Mouse (Mus musculus) granulocyte monocyte progenitor cell, adult 5-6 weeks (primary cell): Measurements from ENCODE around the gene Prdm15. TPM values are rescaled to one million over a fixed set of nuclear protein-coding genes. Genes with fewer than 3 reads are reported as not detected.
A peak's percentile ranks its signal among the peaks of the same experiment; 100 is the strongest.

ENCODE experiments used
- ATAC-seq: replicated peaks from 2 replicates; pipeline ENCODE4 v1.8.0; 2016; ENCODE audit warnings: mild to moderate bottlenecking, moderate TSS enrichment, inconsistent platforms; ENCODE audit not compliant: poor library complexity, severe bottlenecking
- total RNA-seq, 2 experiments: library from RNA; stranded (forward) in 1 of 2; stranded (reverse) in 1 of 2; fragments of 200-712, 200-1000 nt in 1 of 2; fragments of >200 nt in 1 of 2; fragmentation: Nextera tagmentation in 1 of 2; gene quantifications; 2 replicates each; pipeline ENCODE4 v1.2.3; 2014 to 2017

Prdm15 gene
- total RNA-seq (2014; fragmentation: Nextera tagmentation) (29.2 TPM in 2 replicates), total RNA-seq (2017) (15.0 and 17.3 TPM in 2 replicates)

GRCm38 (mm10) chr16:97851741-97852319, at the start of gene Prdm15:
Gene Prdm15 (minus strand): TSS chr16:97851850.
- ATAC-seq: peak; percentile 45

- no peak for ATAC-seq
Measured at GRCm38 (mm10) chr16:97897346-97898024, 45.8 kb upstream of the Prdm15 start.

- no peak for ATAC-seq
Measured at GRCm38 (mm10) chr16:97887762-97888161, 36.1 kb upstream of the Prdm15 start.

GRCm38 (mm10) chr16:97883696-97884095, 32.0 kb upstream of the Prdm15 start:
- no peak for ATAC-seq

- no peak for ATAC-seq
Measured at GRCm38 (mm10) chr16:97882891-97883290, 31.2 kb upstream of the Prdm15 start.

GRCm38 (mm10) chr16:97879134-97879533, 27.5 kb upstream of the Prdm15 start:
- peak; percentile 88 for ATAC-seq

GRCm38 (mm10) chr16:97877502-97877901, 25.9 kb upstream of the Prdm15 start:
- no peak for ATAC-seq

GRCm38 (mm10) chr16:97875101-97875500, 23.5 kb upstream of the Prdm15 start:
- no peak for ATAC-seq

GRCm38 (mm10) chr16:97874376-97874775, 22.7 kb upstream of the Prdm15 start:
- ATAC-seq: no peak

- no peak for ATAC-seq
Measured at GRCm38 (mm10) chr16:97872657-97873056, 21.0 kb upstream of the Prdm15 start.

- ATAC-seq: no peak
Measured at GRCm38 (mm10) chr16:97869193-97870102, 17.8 kb upstream of the Prdm15 start.

- no peak for ATAC-seq
Measured at GRCm38 (mm10) chr16:97863932-97864467, 12.3 kb upstream of the Prdm15 start.

GRCm38 (mm10) chr16:97856050-97856449, 4.4 kb upstream of the Prdm15 start:
- peak; percentile 16; the same call in 1 of the 2 replicates for ATAC-seq

- peak; percentile 50 for ATAC-seq
Measured at GRCm38 (mm10) chr16:97851061-97851740, 449 bp downstream of the Prdm15 start.

GRCm38 (mm10) chr16:97850667-97851060, 986 bp downstream of the Prdm15 start:
- ATAC-seq: peak; percentile 10

GRCm38 (mm10) chr16:97848832-97849231, 2.8 kb downstream of the Prdm15 start:
- ATAC-seq: no peak

GRCm38 (mm10) chr16:97844967-97845937, 6.4 kb downstream of the Prdm15 start:
- ATAC-seq: peak; percentile 56

- no peak for ATAC-seq
Measured at GRCm38 (mm10) chr16:97832154-97832553, 19.5 kb downstream of the Prdm15 start.

GRCm38 (mm10) chr16:97828207-97828606, 23.4 kb downstream of the Prdm15 start:
- ATAC-seq: no peak
